Mouse (Mus musculus) central nervous system, embryonic 11.5 days (tissue): ENCODE measurements around the gene Nfx1. TPM values are rescaled to one million over a fixed set of nuclear protein-coding genes. Genes with fewer than 3 reads are reported as not detected.

Experiments
- polyA plus RNA-seq: library from polyadenylated mRNA; depleted of rRNA; stranded (reverse); fragments of >200 nt; gene quantifications from 2 replicates; pipeline ENCODE4 v1.2.3, GENCODE M21; 2012; rRNA removed

Gene Nfx1
- polyA plus RNA-seq: 85.7 and 88.3 TPM in 2 replicates

DNA sequence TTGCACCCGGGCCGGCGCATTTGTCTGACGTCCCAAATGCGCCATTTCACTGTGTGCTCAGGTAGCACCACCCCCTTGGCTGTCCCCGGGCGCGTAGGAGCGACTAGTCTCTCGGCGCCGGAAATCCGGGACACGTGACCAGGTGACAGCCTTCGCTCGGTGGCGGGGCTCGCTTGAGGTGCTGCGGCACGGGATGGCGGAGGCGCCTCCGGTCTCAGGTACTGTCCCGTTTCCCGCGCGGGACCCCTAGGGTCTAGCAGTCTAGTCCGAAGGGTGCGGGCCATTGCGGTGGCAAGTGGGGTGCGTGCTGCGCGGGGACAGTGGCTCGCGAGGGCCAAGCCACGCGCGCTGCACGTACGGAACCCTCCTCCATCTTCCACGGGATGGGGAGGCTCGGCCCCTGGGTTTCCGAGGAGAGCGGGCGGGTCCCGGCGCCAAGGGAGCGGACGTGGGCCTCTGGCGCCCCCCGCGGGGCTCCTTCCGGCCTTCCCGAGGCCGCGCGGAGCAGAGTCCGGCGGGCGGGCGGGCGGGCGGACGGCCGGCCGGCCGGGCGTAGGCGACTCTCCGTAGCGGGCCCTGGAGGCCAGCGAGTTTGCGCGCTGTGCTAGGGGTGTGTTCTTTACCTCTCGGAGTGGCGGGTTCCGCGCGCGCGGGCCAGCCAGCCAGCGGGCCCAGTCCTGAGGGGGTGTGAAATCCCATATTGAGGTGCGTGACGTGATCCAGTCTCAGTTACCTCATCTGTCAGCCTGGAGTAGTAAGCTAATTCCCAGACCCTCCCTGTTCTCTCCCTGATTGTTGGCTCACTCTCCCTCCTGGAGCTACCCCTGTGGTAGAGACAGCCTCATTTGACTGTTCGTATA is at the start of gene Nfx1:
TSS of gene Nfx1 (plus strand) at position 65 of the 860 bp plus-strand sequence.

DNA sequence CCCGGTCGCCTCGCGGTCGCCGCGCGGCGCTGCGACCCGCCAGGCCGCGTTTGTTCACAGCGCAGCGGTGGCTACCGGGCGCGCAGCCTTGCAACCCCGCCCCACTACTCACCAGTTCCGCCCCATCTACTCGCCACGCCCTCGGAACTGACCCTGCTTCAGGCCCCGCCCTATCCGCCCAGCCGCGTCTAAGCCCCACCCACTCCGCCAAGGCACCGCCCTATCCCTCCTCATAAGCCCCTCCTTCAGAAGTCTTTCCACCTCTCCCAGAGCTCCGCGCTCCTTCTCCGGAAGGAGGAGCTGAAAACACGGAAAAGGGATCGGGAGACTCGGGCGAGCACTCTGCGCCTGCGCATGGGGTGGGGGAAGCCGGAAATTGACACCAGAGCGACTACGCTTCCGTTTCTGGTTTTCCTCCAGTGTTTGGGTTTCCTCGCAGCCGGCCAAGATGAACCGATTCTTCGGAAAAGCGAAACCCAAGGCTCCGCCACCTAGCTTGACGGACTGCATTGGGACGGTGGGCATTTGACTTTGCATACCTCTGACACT is 22.5 kb upstream of the Nfx1 start, which contains the start of the genes Bag1 and Chmp5:
TSS of gene Bag1 (minus strand) at position 135 of the 549 bp plus-strand sequence.
TSS of gene Chmp5 (plus strand) at position 248 of the 549 bp plus-strand sequence.

DNA sequence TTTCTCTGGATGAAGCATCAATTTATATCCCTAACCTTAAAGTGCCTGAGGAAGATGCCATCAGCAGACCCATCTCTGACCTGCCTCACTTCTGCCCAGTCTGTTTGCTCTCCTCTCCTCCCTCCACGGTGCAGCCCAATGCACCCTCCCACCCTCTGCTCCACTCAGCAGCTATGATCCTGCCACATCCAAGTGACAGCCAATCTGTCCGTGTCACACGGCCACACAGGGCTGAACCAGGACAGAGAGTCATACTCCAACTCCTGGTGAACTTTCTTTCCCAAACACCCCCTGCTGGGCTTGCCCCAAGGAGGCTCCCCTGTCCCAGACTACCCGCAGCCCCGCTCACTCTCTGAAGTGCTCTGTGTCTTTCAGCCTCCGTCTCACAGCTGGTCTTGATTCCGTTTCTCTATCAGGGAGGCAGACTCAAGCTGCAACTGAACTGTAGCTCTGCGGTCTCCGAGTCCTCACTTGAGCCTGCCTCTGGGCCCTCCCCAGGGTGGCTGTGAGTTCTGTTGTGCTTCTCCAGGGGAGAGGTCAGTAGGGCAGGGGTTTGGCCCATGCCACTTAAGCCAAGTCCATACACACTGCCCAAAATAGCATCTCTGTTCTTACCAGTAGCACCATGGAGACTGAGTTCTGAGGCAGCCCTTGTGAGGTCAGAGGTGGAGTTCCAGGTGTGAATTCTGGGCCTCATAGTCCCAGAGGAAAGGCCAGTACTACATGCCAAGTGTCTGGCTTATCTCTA is 77.0 kb downstream of the Nfx1 start, which contains the start of gene Aqp7:
TSS of gene Aqp7 (minus strand) at position 616 of the 748 bp plus-strand sequence.

Other genes with a start within 250 kb of the Nfx1 start
- gene Dnaja1, start 248.8 kb upstream of the Nfx1 start, polyA plus RNA-seq: 203 and 223 TPM in 2 replicates
- 107 and 133 TPM in 2 replicates for gene Smu1, start 213.0 kb upstream of the Nfx1 start, polyA plus RNA-seq
- 10.7 and 19.1 TPM in 2 replicates for gene B4galt1, start 116.9 kb upstream of the Nfx1 start, polyA plus RNA-seq
- 0.47 and 0.97 TPM in 2 replicates for gene Spink4, start 50.9 kb upstream of the Nfx1 start, polyA plus RNA-seq
- gene Bag1, start 22.6 kb upstream of the Nfx1 start, polyA plus RNA-seq: 129 and 142 TPM in 2 replicates
- gene Chmp5, start 22.5 kb upstream of the Nfx1 start, polyA plus RNA-seq: 113 and 122 TPM in 2 replicates
- gene Aqp7, start 77.2 kb downstream of the Nfx1 start, polyA plus RNA-seq: 0.06 and 0.24 TPM in 2 replicates
- gene Aqp3, start 127.3 kb downstream of the Nfx1 start, polyA plus RNA-seq: 2.5 and 3.7 TPM in 2 replicates
- 22.4 and 29.0 TPM in 2 replicates for gene Nol6, start 153.5 kb downstream of the Nfx1 start, polyA plus RNA-seq
- gene Ube2r2, start 164.8 kb downstream of the Nfx1 start, polyA plus RNA-seq: 269 and 337 TPM in 2 replicates